In genomic region chr17:87379160-87379624, GRCm38 (mm10) we compare ENCODE assay signal across 10 mouse cellular contexts. TPM values are rescaled to one million over a fixed set of nuclear protein-coding genes. Genes with fewer than 3 reads are reported as not detected.
DNase-seq lines count a peak whose midpoint lies in the region; ATAC-seq and TF ChIP-seq lines count a peak whose summit lies in the region.
"Had no signal": no experiment of that assay in that cellular context is flagged by ENCODE, and none has a peak within 500 bp of the region (broad histone marks: within the 10 kb centered on the region; RNA-seq: fewer than 3 reads in every experiment).

No protein-coding gene starts in this region.

- peak overlapping the region; percentile 93 for H3K27ac ChIP-seq in gastrocnemius, adult 2 months
- peak overlapping the region; percentile 68 for H3K27ac ChIP-seq in forebrain, embryonic 15.5 days (replicated peaks)
- peak overlapping the region; percentile 77 for H3K27ac ChIP-seq in midbrain, embryonic 10.5 days (replicated peaks)

- H3K36me3 ChIP-seq in forebrain, embryonic 15.5 days = no peaks in the 10 kb centered on the region
- no peaks in the 10 kb centered on the region for H3K36me3 ChIP-seq in midbrain, embryonic 10.5 days

- peaks cover 31% of the 10 kb centered on the region for H3K4me1 ChIP-seq in forebrain, embryonic 15.5 days
- peaks cover 60% of the 10 kb centered on the region for H3K4me1 ChIP-seq in midbrain, embryonic 10.5 days

- 75% methylated on average over 11 of the region's 11 CpGs for whole genome bisulfite sequencing in forebrain, embryonic 15.5 days
- WGBS in midbrain, embryonic 10.5 days = 78% methylated on average over 11 of the region's 11 CpGs

- H3K9me3 ChIP-seq in forebrain, embryonic 15.5 days = no peaks in the 10 kb centered on the region
- H3K9me3 ChIP-seq in midbrain, embryonic 10.5 days (replicated peaks) = no peaks in the 10 kb centered on the region

- H3K9ac ChIP-seq in forebrain, embryonic 15.5 days (replicated peaks) = no peak overlapping the region
- H3K9ac ChIP-seq: lung, embryonic 14.5 days had no signal

- no peak overlapping the region for H3K4me2 ChIP-seq in forebrain, embryonic 15.5 days (replicated peaks)
- H3K4me2 ChIP-seq: lung, embryonic 14.5 days had no signal

- no peak for TF ChIP-seq CTCF in gastrocnemius, adult 2 months (IDR thresholded peaks at IDR 0.05)

- intact Hi-C loops in gastrocnemius, adult 2 months (cut with DNase I) = no loop called here
- intact Hi-C loops in gastrocnemius, postnatal 14 days (cut with DNase I; ENCODE audit: low total_unique reads) = no loop called here
- intact Hi-C loops in left cerebral cortex, postnatal 10 days (cut with DNase I) = loop anchor here (5.0 kb wide), 1 partner anchor 48 kb away; the partner anchor contains the start of gene Stpg4

- no peak overlapping the region for H3K4me3 ChIP-seq in gastrocnemius, adult 2 months
- H3K4me3 ChIP-seq in forebrain, embryonic 15.5 days = no peak overlapping the region
- 0 out of 2 replicates have a peak overlapping the region, but pooled peaks have one; percentile 1 for H3K4me3 ChIP-seq in midbrain, embryonic 10.5 days

- ATAC-seq in forebrain, embryonic 15.5 days (replicated peaks) = no peak; the same call in 1 of the 2 replicates
- ATAC-seq in cerebellum, adult (ENCODE audit: insufficient number of reproducible peaks, low FRiP score, low TSS enrichment) = no peak

- DNase-seq in gastrocnemius, adult 2 months = peak; percentile 54
- no peak for DNase-seq in gastrocnemius, postnatal 14 days
- peak; percentile 12 to 24 for DNase-seq in B cell, adult 2 months
- DNase-seq in midbrain, embryonic 10.5 days (ENCODE audit: low spot score) = peak; percentile 35
- no peak for DNase-seq in testis, postnatal 14 days (ENCODE audit: low spot score)
- no peak for DNase-seq in left cerebral cortex, postnatal 10 days (ENCODE audit: extremely low spot score in 1 of 2, low spot score in 2 of 2)
- DNase-seq: kidney, adult 9 months had no signal

- H3K27me3 ChIP-seq in forebrain, embryonic 15.5 days = no peaks in the 10 kb centered on the region
- no peaks in the 10 kb centered on the region for H3K27me3 ChIP-seq in midbrain, embryonic 10.5 days (ENCODE audit: low read depth, poor library complexity, severe bottlenecking)

RNA-seq across cellular contexts. Expression of gene Stpg4, which starts 48.3 kb away (rescaled TPM):
- total RNA-seq in gastrocnemius, adult 2 months (2021) = not detected
- total RNA-seq in gastrocnemius, postnatal 14 days (2021) = not detected
- polyA plus RNA-seq in forebrain, embryonic 15.5 days (2015; fragmentation: Nextera tagmentation; extraction: Ambion mirVana) = not detected in 2 replicates
- polyA plus RNA-seq in midbrain, embryonic 10.5 days (2016; fragmentation: Nextera tagmentation; extraction: Ambion mirVana) = not detected in 2 replicates
- under 1 TPM in 1 of 2 experiments, not detected in 1; 0.56 TPM for total RNA-seq in left cerebral cortex, postnatal 10 days (2021)
- polyA plus RNA-seq: lung, embryonic 14.5 days had no signal

Comparison
In these comparisons a context has a peak if more than half of its experiments do, and no peak if none do; other contexts are left out.
1. DNase-seq: peak in gastrocnemius, adult 2 months (single experiment), B cell, adult 2 months (2 of 2) and midbrain, embryonic 10.5 days (single experiment); none in gastrocnemius, postnatal 14 days (single experiment), testis, postnatal 14 days (single experiment) and left cerebral cortex, postnatal 10 days (0 of 2).
2. Peak in every context shown above with its lines, with median percentiles within 50 percentile points of each other: H3K27ac ChIP-seq.